Comparison of ENCODE assay signal across 8 mouse cellular contexts in the genomic region with DNA sequence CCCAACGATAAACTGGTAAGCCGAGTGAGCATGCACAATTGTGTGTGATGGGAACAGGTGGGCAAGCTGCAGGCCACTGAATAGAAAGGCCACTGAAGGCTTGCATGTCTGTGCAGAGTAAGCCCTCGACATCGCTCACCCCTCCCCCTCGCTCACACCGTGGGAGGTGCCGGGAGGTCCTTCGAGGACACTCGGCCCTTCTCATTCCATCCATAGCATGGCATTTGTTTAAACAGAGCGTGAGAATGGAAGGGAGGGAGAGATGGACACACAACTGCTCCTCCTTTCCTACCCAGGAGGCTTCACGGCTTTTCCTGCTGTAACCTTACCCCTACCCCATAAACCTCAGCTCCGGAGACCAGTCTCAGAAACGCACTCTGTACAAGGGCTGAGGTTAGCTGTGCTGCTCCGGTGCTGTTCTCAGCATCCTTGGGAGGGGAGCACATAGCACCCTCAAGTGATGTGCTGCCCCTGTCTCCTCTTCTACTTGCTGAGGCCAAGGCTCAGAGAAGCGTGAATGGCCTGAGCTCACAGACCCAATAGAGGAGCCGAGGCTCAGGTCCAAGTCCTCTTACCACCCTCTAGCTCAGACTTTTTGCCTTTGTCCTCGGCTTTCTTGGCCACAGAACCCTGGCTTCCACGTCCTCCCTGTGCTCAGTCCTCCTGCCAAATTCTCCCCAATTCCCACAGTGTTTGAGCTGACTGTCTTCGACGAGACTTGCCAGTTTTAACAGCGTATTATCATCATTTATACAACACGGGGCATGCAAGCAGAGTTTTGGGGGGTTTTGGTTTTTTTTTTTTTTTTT. TPM values are rescaled to one million over a fixed set of nuclear protein-coding genes. Genes with fewer than 3 reads are reported as not detected.
DNase-seq lines count a peak whose midpoint lies in the region; ATAC-seq lines count a peak whose summit lies in the region.

No protein-coding gene starts in this region.

- no peak overlapping the region for H3K4me3 ChIP-seq in heart, embryonic 13.5 days
- H3K4me3 ChIP-seq in hindbrain, embryonic 14.5 days (replicated peaks; ENCODE audit: low read length) = no peak overlapping the region
- no peak overlapping the region for H3K4me3 ChIP-seq in liver, embryonic 11.5 days (ENCODE audit: low read depth, low read length)

- H3K27ac ChIP-seq in heart, embryonic 13.5 days (replicated peaks) = no peak overlapping the region
- H3K27ac ChIP-seq in hindbrain, embryonic 14.5 days = no peak overlapping the region
- no peak overlapping the region for H3K27ac ChIP-seq in liver, embryonic 11.5 days (ENCODE audit: low read depth, low read length)

- ATAC-seq in heart, embryonic 13.5 days (ENCODE audit: extremely low read depth, insufficient number of reproducible peaks, low FRiP score, low TSS enrichment) = no peak
- peak; percentile 60; the same call in 1 of the 2 replicates for ATAC-seq in hindbrain, embryonic 14.5 days (ENCODE audit: low FRiP score)
- no peak for ATAC-seq in liver, embryonic 11.5 days (replicated peaks; ENCODE audit: low FRiP score)

- H3K27me3 ChIP-seq in heart, embryonic 13.5 days (replicated peaks) = no peaks in the 10 kb centered on the region
- H3K27me3 ChIP-seq in hindbrain, embryonic 14.5 days (ENCODE audit: control insufficient read depth, insufficient read depth, low read length) = no peaks in the 10 kb centered on the region
- H3K27me3 ChIP-seq in liver, embryonic 11.5 days (replicated peaks; ENCODE audit: control insufficient read depth, insufficient read depth, low read length) = no peaks in the 10 kb centered on the region

- no peaks in the 10 kb centered on the region for H3K36me3 ChIP-seq in heart, embryonic 13.5 days
- no peaks in the 10 kb centered on the region for H3K36me3 ChIP-seq in hindbrain, embryonic 14.5 days (replicated peaks; ENCODE audit: control insufficient read depth, insufficient read depth)
- no peaks in the 10 kb centered on the region for H3K36me3 ChIP-seq in liver, embryonic 11.5 days (ENCODE audit: control insufficient read depth, insufficient read depth, low read length)

- WGBS in heart, embryonic 13.5 days = 60% methylated on average over 22 of the region's 22 CpGs
- 63% methylated on average over 22 of the region's 22 CpGs for WGBS in hindbrain, embryonic 14.5 days
- 72% methylated on average over 22 of the region's 22 CpGs for WGBS in liver, embryonic 11.5 days

- no peak overlapping the region for H3K4me2 ChIP-seq in heart, embryonic 13.5 days
- H3K4me2 ChIP-seq in hindbrain, embryonic 14.5 days (replicated peaks) = no peak overlapping the region
- H3K4me2 ChIP-seq in liver, embryonic 11.5 days = no peak overlapping the region

- H3K4me1 ChIP-seq in heart, embryonic 13.5 days = peaks cover 49% of the 10 kb centered on the region
- no peaks in the 10 kb centered on the region for H3K4me1 ChIP-seq in hindbrain, embryonic 14.5 days (replicated peaks; ENCODE audit: control insufficient read depth, insufficient read depth, low read length)
- no peaks in the 10 kb centered on the region for H3K4me1 ChIP-seq in liver, embryonic 11.5 days (replicated peaks; ENCODE audit: control insufficient read depth, insufficient read depth, low read length)

- 0 out of 2 replicates have a peak overlapping the region, but pooled peaks have one; percentile 14 for H3K9ac ChIP-seq in heart, embryonic 13.5 days
- no peak overlapping the region for H3K9ac ChIP-seq in hindbrain, embryonic 14.5 days
- H3K9ac ChIP-seq in liver, embryonic 11.5 days (ENCODE audit: low read depth, low read length) = no peak overlapping the region

- DNase-seq in heart, adult 8-10 months (ENCODE audit: low spot score) = no peak
- DNase-seq in Muller cell, postnatal 12 days (ENCODE audit: inconsistent ontology term) = peak; percentile 48
- peak; percentile 34 to 45 for DNase-seq in cerebellum, postnatal 36 days
- no peak for DNase-seq in hindbrain, embryonic 14.5 days (ENCODE audit: low spot score)
- peak; percentile 41 to 65 for DNase-seq in lung, postnatal 4 days
- no peak for DNase-seq in liver, embryonic 11.5 days (ENCODE audit: low spot score)
- DNase-seq in spleen, postnatal 36 days (ENCODE audit: low spot score in 2 of 2) = no peak

- no peaks in the 10 kb centered on the region for H3K9me3 ChIP-seq in heart, embryonic 13.5 days
- H3K9me3 ChIP-seq in hindbrain, embryonic 14.5 days (ENCODE audit: control insufficient read depth, low read length) = no peaks in the 10 kb centered on the region
- H3K9me3 ChIP-seq in liver, embryonic 11.5 days (ENCODE audit: control insufficient read depth, low read length) = no peaks in the 10 kb centered on the region

RNA-seq across cellular contexts. Expression of gene Fry, which starts 33.8 kb away (rescaled TPM):
- 19.6 and 20.0 TPM in 2 replicates for polyA plus RNA-seq in heart, embryonic 13.5 days (2015; fragmentation: Nextera tagmentation; extraction: Ambion mirVana)
- 100 to 1,000 TPM; 116 to 137 (median 123) TPM for total RNA-seq in heart, adult 8-10 months (2022)
- polyA plus RNA-seq in hindbrain, embryonic 14.5 days (2014; fragmentation: Nextera tagmentation; extraction: Ambion mirVana) = 58.8 and 66.7 TPM in 2 replicates
- polyA plus RNA-seq in liver, embryonic 11.5 days (2014; fragmentation: Nextera tagmentation; extraction: Ambion mirVana) = 3.5 and 5.5 TPM in 2 replicates

Comparison
In these comparisons a context has a peak if more than half of its experiments do, and no peak if none do; other contexts are left out.
1. DNase-seq: peak in Muller cell, postnatal 12 days (single experiment), cerebellum, postnatal 36 days (2 of 2) and lung, postnatal 4 days (2 of 2); none in heart, adult 8-10 months (single experiment), hindbrain, embryonic 14.5 days (single experiment), liver, embryonic 11.5 days (single experiment) and spleen, postnatal 36 days (0 of 2).